Mouse (Mus musculus) spleen, adult 2 months (tissue): ENCODE measurements around the gene Josd1. TPM values are rescaled to one million over a fixed set of nuclear protein-coding genes. Genes with fewer than 3 reads are reported as not detected.
A peak's percentile ranks its signal among the peaks of the same experiment; 100 is the strongest.

ENCODE experiments used
- DNase-seq, 2 experiments: peaks; one replicate each; pipeline versions ENCODE4 v3.0.0 to v3.0.0-alpha.2; 2012 to 2021; ENCODE audit warnings: low spot score in 2 of 2, low read depth in 1 of 2
- H3K27ac ChIP-seq: fragments of 200-500 bp; 2 replicates; pipeline ENCODE4 v1.5.1; 2012; ENCODE audit warnings: low read length, inconsistent platforms; ENCODE audit not compliant: insufficient read depth
- H3K27me3 ChIP-seq: fragments of 200-500 bp; 2 replicates; pipeline ENCODE4 v1.6.1; 2012; ENCODE audit warnings: mild to moderate bottlenecking, moderate library complexity, low read length, inconsistent platforms; ENCODE audit not compliant: control insufficient read depth, insufficient read depth
- H3K36me3 ChIP-seq: fragments of 200-500 bp; 2 replicates; pipeline ENCODE4 v1.6.1; 2012; ENCODE audit warnings: mild to moderate bottlenecking, low read length, inconsistent platforms; ENCODE audit not compliant: control insufficient read depth, insufficient read depth
- H3K4me1 ChIP-seq: fragments of 200-500 bp; 2 replicates; pipeline ENCODE4 v1.6.1; 2011; ENCODE audit warnings: inconsistent platforms; ENCODE audit not compliant: control insufficient read depth, insufficient read depth, insufficient read length
- H3K4me3 ChIP-seq: fragments of 200-500 bp; 2 replicates; pipeline ENCODE4 v1.5.1; 2011; ENCODE audit warnings: mild to moderate bottlenecking, inconsistent platforms; ENCODE audit not compliant: insufficient read depth, insufficient read length; ENCODE audit errors: extremely low read depth
- CTCF ChIP-seq: fragments of 200-500 bp; IDR thresholded peaks from 2 replicates; pipeline ENCODE4 v1.5.1; 2011; ENCODE audit warnings: mild to moderate bottlenecking, inconsistent platforms; ENCODE audit not compliant: insufficient read depth, insufficient read length, insufficient replicate concordance; ENCODE audit errors: extremely low read depth
- POLR2A ChIP-seq: fragments of 200-500 bp; IDR thresholded peaks from 2 replicates; pipeline ENCODE4 v1.6.1; 2011; ENCODE audit warnings: low read depth, low read length, inconsistent platforms
- WGBS: fragments of 180-500 bp; shearing (Covaris S2); methylation state at CpG from one replicate; pipeline ENCODE4 v1.1.7; 2018; 5-methylcytosine and 5-hydroxymethylcytosine counted together
- polyA plus RNA-seq: library from polyadenylated mRNA; depleted of rRNA; stranded (reverse); fragments of >200 nt; gene quantifications from 2 replicates; pipeline ENCODE4 v1.2.3, GENCODE M21; 2012; rRNA removed

Gene Josd1
- 11.5 and 16.3 TPM in 2 replicates for polyA plus RNA-seq

- TF ChIP-seq CTCF: no peak
- peak; percentile 67 for TF ChIP-seq POLR2A
- Histone ChIP-seq H3K27me3 (no peaks in the 10 kb centered on the region), H3K27ac (peak within 1 kb of the TSS; percentile 99), H3K4me3 (peak within 1 kb of the TSS; percentile 95), H3K4me1 (peaks cover 21% of the 10 kb centered on the region; the same call in 1 of the 2 replicates), H3K36me3 (no peaks in the 10 kb centered on the region)
- peak; percentile 89 to 94 for DNase-seq
- WGBS: under 1% methylated on average over 69 of the region's 72 CpGs
These were observed at the start of gene Josd1 for GRCm38 (mm10) chr15:79687646-79688267. Josd1 (minus strand) TSS chr15:79687919.

DNA sequence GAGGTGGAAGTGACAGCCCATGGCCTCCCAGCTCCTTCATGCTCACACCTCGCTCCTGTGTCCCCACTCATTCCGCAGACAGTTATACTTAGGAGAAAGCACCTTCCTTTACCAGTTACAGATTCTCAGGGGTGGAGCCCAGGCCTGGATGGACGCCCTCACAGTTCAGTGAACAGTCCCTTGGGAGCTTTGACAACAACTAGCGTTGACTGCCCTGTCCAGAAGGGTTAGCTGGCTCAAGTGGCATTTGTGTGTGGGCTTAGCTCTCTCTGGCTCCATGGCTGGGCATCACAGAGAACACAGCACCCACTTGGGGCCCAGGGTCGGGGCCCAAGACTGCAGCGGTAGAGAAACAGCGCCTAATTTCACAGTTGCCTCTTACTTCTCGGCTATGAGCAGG, 46.6 kb upstream of the Josd1 start:
- Histone ChIP-seq H3K36me3 (peaks cover 64% of the 10 kb centered on the region), H3K27me3 (no peaks in the 10 kb centered on the region), H3K4me1 (peaks cover 13% of the 10 kb centered on the region; the same call in 1 of the 2 replicates), H3K27ac (0 out of 2 replicates have a peak overlapping the region, but pooled peaks have one; percentile 11), H3K4me3 (no peak overlapping the region)
- 83% methylated on average over 8 of the region's 8 CpGs for WGBS
- DNase-seq: no peak
- TF ChIP-seq POLR2A (no peak), CTCF (no peak)

GRCm38 (mm10) chr15:79733640-79734039, 45.9 kb upstream of the Josd1 start:
- Histone ChIP-seq H3K27ac (no peak overlapping the region), H3K36me3 (peaks cover 67% of the 10 kb centered on the region), H3K4me3 (no peak overlapping the region), H3K4me1 (peaks cover 7% of the 10 kb centered on the region; the same call in 1 of the 2 replicates), H3K27me3 (no peaks in the 10 kb centered on the region)
- 70% methylated on average over 4 of the region's 4 CpGs for WGBS
- DNase-seq: no peak
- TF ChIP-seq POLR2A (no peak), CTCF (no peak)

- H3K36me3 ChIP-seq: peaks cover 67% of the 10 kb centered on the region
These were observed 45.5 kb upstream of the Josd1 start for GRCm38 (mm10) chr15:79733192-79733591.

DNA sequence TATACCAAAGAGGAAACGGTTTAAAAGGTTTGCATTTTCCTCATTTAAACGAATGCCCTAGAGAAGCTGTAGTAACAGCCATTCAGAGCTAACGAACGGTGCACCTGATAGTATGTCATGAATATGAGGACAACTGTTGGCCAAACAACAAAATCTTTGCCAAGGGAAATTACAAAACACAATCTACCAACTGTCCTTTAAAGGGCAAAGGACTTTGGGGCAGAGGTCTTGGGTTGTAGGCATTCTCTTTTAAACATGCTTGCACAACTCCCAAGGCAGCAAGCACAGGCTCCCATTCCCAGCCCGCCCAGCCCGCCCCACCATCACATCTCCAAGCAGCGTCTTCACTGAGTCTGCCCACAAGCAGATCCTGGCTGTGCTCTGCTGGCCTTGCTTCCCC, 43.8 kb upstream of the Josd1 start:
- DNase-seq: no peak
- Histone ChIP-seq H3K27ac (no peak overlapping the region), H3K36me3 (peaks cover 70% of the 10 kb centered on the region), H3K27me3 (no peaks in the 10 kb centered on the region), H3K4me1 (peaks cover 4% of the 10 kb centered on the region; the same call in 1 of the 2 replicates), H3K4me3 (no peak overlapping the region)
- WGBS: 92% methylated on average over 7 of the region's 7 CpGs
- no peak for TF ChIP-seq POLR2A
- TF ChIP-seq CTCF: no peak

More at GRCm38 (mm10) chr15:79733192-79733591, 45.5 kb upstream of the Josd1 start:
- H3K27me3 ChIP-seq: no peaks in the 10 kb centered on the region
- WGBS: 91% methylated on average over 8 of the region's 8 CpGs
- H3K27ac ChIP-seq: no peak overlapping the region
- TF ChIP-seq CTCF (no peak), POLR2A (no peak)
- no peak for DNase-seq
- H3K4me1 ChIP-seq: peaks cover 4% of the 10 kb centered on the region; the same call in 1 of the 2 replicates
- H3K4me3 ChIP-seq: no peak overlapping the region

GRCm38 (mm10) chr15:79728731-79729388, 41.1 kb upstream of the Josd1 start:
- peaks cover 68% of the 10 kb centered on the region for H3K36me3 ChIP-seq
- DNase-seq: no peak

More at GRCm38 (mm10) chr15:79728731-79729388, 41.1 kb upstream of the Josd1 start:
- TF ChIP-seq CTCF: no peak
- no peak for TF ChIP-seq POLR2A
- WGBS: 74% methylated on average over 10 of the region's 10 CpGs
- H3K27me3 ChIP-seq: no peaks in the 10 kb centered on the region
- peak overlapping the region; percentile 36 for H3K27ac ChIP-seq
- H3K4me3 ChIP-seq: no peak overlapping the region
- H3K4me1 ChIP-seq: no peaks in the 10 kb centered on the region
